Mouse (Mus musculus): ENCODE measurements around the gene Scgb1b7.
"Not testable (repeated sequence)": the region's sequence is repeated elsewhere in the genome, so short reads cannot be mapped to it uniquely, and the experiment has no call there.

- not testable (repeated sequence) for TF ChIP-seq CTCF (IDR thresholded peaks at IDR 0.05); POLR2A (IDR thresholded peaks at IDR 0.05; ENCODE audit: insufficient read depth, low read depth, low read length)
Measured at GRCm38 (mm10) chr7:31712365-31712764, at the start of gene Scgb1b7.

All from heart, adult 2 months (tissue).